Mouse (Mus musculus) thymus, postnatal 0 days (tissue): ENCODE measurements around the gene Mtx1. TPM values are rescaled to one million over a fixed set of nuclear protein-coding genes. Genes with fewer than 3 reads are reported as not detected.
A peak's percentile ranks its signal among the peaks of the same experiment; 100 is the strongest.

Experiments used
- DNase-seq: peaks from one replicate; pipeline ENCODE4 v3.0.0-alpha.2; 2015; ENCODE audit warnings: low spot score
- polyA plus RNA-seq: library from polyadenylated mRNA; unstranded; fragments of >200 nt; fragmentation: Nextera tagmentation; extraction: Ambion mirVana; gene quantifications from 2 replicates; pipeline ENCODE4 v1.2.1, GENCODE M21; 2015

Gene Mtx1
- polyA plus RNA-seq, 1 experiment from 2014 or later: 223 TPM

GRCm38 (mm10) chr3:89214681-89215411, 12.0 kb downstream of the Mtx1 start, which contains the start of gene Thbs3:
Gene Thbs3, plus strand, starts transcription at chr3:89215180.
- DNase-seq: no peak

- peak; percentile 86 for DNase-seq
Measured at GRCm38 (mm10) chr3:89213803-89214530, 12.9 kb downstream of the Mtx1 start.

GRCm38 (mm10) chr3:89210731-89211130, 16.2 kb downstream of the Mtx1 start:
- no peak for DNase-seq

GRCm38 (mm10) chr3:89210162-89210561, 16.7 kb downstream of the Mtx1 start:
- no peak for DNase-seq

- no peak for DNase-seq
Measured at GRCm38 (mm10) chr3:89209731-89210130, 17.2 kb downstream of the Mtx1 start.

- DNase-seq: no peak
Measured at GRCm38 (mm10) chr3:89208736-89209135, 18.2 kb downstream of the Mtx1 start.

- no peak for DNase-seq
Measured at GRCm38 (mm10) chr3:89208075-89208657, 18.7 kb downstream of the Mtx1 start.

GRCm38 (mm10) chr3:89206695-89207094, 20.2 kb downstream of the Mtx1 start:
- DNase-seq: no peak

GRCm38 (mm10) chr3:89206079-89206478, 20.8 kb downstream of the Mtx1 start:
- no peak for DNase-seq

- DNase-seq: no peak
Measured at GRCm38 (mm10) chr3:89203142-89203514, 23.8 kb downstream of the Mtx1 start.

- DNase-seq: peak; percentile 92
Measured at GRCm38 (mm10) chr3:89202253-89203141, 24.4 kb downstream of the Mtx1 start, which contains the start of gene Gba. Gene Gba, plus strand, starts transcription at chr3:89202928.

GRCm38 (mm10) chr3:89199839-89200238, 27.0 kb downstream of the Mtx1 start:
- no peak for DNase-seq

- peak; percentile 95 for DNase-seq
Measured at GRCm38 (mm10) chr3:89195979-89196877, 30.7 kb downstream of the Mtx1 start.

GRCm38 (mm10) chr3:89193853-89194252, 33.0 kb downstream of the Mtx1 start:
- DNase-seq: peak; percentile 75

GRCm38 (mm10) chr3:89193351-89193750, 33.5 kb downstream of the Mtx1 start:
- DNase-seq: no peak

GRCm38 (mm10) chr3:89190436-89190835, 36.5 kb downstream of the Mtx1 start:
- DNase-seq: peak; percentile 70

- peak; percentile 44 for DNase-seq
Measured at GRCm38 (mm10) chr3:89188478-89188875, 38.4 kb downstream of the Mtx1 start.

GRCm38 (mm10) chr3:89187690-89188477, 39.0 kb downstream of the Mtx1 start:
- DNase-seq: peak; percentile 52

- peak; percentile 60 for DNase-seq
Measured at GRCm38 (mm10) chr3:89187197-89187596, 39.7 kb downstream of the Mtx1 start.
